Mouse (Mus musculus) lung, postnatal 0 days (tissue): ENCODE results near the gene Slc9c1.

Source experiments
- CTCF ChIP-seq: IDR thresholded peaks from 2 replicates; pipeline ENCODE4 v1.5.1; 2016; ENCODE audit warnings: antibody characterized with exemption, mild to moderate bottlenecking
- EP300 ChIP-seq: IDR thresholded peaks from 2 replicates; pipeline ENCODE4 v1.6.1; 2016; ENCODE audit warnings: antibody characterized with exemption, mild to moderate bottlenecking, control low read depth

- TF ChIP-seq CTCF: no peak
- peak; percentile 50 for TF ChIP-seq EP300
Observed at GRCm38 (mm10) chr16:45644380-45644779, 109.3 kb downstream of the Slc9c1 start.
